Mouse (Mus musculus) frontal cortex, adult 2 months (tissue): ENCODE data around the gene Fcer1g. TPM values are rescaled to one million over a fixed set of nuclear protein-coding genes. Genes with fewer than 3 reads are reported as not detected.

Source experiments
- DNase-seq, 2 experiments: peaks; one replicate each; pipeline ENCODE4 v3.0.0; 2022; ENCODE audit warnings: low spot score in 1 of 2; ENCODE audit errors: extremely low spot score in 1 of 2
- polyA plus RNA-seq: library from polyadenylated mRNA; depleted of rRNA; stranded (reverse); fragments of >200 nt; gene quantifications from 2 replicates; pipeline ENCODE4 v1.2.3, GENCODE M21; 2012

Gene Fcer1g
- polyA plus RNA-seq, 1 experiment = 37.1 TPM

DNA sequence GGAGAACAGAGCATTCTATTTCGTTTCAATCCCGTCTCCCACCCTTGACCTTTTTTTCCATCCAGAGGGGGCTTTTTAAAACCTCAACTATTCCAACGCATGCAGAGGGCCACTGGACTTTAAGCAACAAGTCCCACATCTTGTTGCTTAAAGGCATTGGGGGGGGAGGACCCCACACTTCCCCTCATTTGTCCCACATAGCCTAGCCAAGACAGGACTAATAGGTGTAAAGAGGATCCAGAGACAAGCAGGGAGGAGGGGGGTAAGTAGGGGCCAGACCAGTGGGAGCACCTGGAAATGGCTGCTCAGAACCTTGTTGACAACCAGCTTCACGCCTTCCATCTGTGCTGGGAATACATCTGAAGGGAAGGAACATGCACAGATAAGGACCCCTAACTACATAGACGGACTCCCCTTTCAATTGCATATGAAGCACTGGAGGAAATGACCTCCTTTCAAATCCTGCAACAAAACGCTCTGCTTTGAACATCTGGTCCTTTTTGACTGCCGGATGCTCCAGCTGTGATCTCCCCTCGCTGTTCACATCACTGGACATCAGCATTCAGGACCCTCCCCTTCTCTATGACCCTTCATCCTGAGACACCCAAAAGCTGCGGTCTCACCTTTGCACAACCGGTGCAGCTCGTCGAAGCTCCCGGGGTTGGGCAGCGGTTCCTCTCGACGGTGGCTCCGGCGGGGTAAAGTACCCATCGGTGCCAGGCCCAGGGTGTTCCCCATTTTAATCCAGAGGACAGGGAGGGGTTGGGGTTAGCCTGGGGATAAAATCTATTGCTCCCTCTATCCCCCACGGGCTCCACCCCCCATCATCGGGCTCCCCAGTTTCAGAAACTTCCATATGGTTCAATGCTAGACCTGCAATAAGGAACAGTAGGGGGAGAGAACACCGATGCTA, 12.6 kb downstream of the Fcer1g start:
- DNase-seq = peak in 1 of 2 experiments; percentile 25

- DNase-seq = peak; percentile 82 to 95
Observed at GRCm38 (mm10) chr1:171220871-171221270, 13.3 kb downstream of the Fcer1g start.

- DNase-seq = no peak
Observed at GRCm38 (mm10) chr1:171216241-171216955, 17.8 kb downstream of the Fcer1g start.

GRCm38 (mm10) chr1:171213801-171214496, 20.2 kb downstream of the Fcer1g start, which contains the start of gene Nr1i3:
TSS of gene Nr1i3 (plus strand) at chr1:171213970.
- no peak for DNase-seq

DNA sequence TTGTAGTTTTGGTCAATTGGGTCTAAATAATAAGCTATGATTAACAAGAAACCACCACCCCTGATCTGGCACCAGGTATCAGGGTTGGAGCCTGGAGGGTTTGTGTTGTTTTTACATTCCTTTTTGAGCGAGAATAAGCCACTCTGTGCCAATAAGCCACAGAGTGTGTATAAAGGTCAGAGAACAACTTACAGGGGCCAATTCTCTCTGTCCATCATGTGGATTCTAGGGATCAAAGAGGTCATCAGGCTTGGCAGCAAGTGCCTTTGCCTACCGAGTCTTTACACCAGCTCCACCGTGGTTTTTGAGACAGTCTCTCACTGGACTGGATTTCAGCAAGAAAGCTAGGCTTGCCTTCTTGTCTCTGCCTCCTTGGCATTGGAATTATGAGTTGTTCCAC, 21.3 kb downstream of the Fcer1g start:
- DNase-seq = no peak

DNA sequence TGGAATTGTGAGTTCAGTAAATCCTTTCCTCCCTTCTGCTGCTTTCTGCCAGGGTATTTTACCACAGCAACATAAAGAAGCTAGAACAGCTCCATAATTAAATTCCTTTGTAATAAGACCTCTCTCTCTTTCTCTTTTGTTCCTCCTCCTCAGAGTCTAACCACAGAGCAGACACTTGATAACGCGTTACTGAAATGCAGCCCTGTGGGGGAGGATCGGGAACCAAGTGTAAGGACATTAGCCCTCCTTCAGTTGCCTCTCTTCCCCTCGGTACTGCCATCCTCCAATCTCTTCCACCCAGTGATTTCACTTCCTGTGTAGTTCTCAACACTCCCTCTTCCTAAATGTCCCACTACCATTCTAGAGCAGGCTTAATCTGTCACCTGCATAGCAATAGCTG, 24.8 kb downstream of the Fcer1g start:
- DNase-seq = no peak

- DNase-seq = no peak
Observed at GRCm38 (mm10) chr1:171205704-171206493, 28.3 kb downstream of the Fcer1g start.

DNA sequence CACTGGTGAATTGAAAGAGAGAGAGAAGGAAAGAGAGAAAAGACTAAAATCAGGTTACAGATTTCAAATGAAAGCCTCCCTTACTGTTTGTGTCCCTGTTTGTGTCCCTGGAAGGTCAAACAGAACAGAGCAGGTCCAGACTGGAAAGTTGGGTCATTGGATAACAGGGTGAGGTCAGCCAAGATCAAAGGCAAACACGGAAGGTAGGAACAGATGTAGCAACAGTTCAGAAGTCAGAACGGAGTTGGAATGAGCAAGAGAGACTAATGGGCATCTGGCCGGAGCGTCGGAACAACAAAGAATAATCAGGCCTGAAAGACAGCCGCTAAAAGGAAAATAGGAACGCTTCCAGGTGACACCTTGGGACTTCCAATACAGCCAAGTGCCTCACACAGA, 29.9 kb downstream of the Fcer1g start:
- no peak for DNase-seq

DNA sequence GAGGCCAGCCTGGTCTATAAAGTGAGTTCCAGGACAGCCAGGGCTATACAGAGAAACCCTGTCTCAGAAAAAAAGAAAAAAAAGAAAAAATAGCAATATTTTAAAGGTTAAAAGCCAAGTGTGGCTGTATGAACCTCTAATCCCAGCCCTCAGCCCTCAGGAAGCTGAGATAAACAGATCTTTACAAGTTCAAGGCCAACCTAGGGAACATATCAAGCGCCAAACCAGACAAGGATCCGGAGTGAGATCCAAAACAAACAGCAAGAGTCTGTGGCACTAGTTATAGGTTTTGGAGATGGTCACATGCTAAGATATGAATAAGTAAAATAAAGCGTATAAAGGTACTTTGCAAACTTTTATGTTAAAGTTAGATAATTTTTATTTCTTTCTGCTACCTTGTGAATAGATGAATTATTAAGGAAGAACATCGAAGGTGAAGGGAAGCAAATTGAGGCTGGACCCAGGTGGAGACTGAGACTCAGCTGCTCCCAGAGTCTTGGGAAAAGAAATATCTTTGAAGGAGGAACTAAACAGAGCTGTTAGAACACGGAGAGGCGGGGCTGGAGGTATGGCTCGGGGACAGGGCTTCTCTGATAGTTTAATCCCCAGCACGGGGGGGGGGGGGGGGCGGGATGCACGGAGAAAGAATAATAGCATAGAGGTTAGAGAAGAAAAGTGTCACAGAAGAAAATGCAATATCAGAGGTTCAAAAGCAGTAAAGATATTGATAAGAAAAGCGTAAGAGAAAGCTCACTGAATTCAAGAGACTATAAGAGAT, 30.5 kb downstream of the Fcer1g start:
- DNase-seq = no peak

- DNase-seq = no peak
Observed at GRCm38 (mm10) chr1:171200769-171201168, 33.4 kb downstream of the Fcer1g start.

DNA sequence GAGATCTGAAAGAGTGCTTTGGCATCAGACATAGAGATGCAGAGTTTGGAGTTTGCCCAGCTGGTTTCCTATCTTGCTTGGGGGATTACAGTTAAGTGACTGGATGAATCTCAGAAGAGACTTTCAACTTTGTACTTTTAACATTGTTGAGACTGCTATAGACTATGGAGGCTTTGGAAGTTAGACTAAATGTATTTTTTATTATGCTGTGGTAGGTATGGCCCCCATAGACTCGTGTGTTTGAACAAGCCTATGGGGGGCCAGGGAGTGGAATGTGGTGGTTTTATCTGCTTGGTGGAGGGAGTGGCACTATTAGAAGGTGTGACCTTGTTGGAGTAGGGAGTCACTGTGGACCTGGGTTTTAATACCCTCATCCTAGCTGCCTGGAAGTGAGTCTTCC, 34.6 kb downstream of the Fcer1g start:
- no peak for DNase-seq

- peak; percentile 41 to 75 for DNase-seq
Observed at GRCm38 (mm10) chr1:171195887-171196397, 38.2 kb downstream of the Fcer1g start, which contains the start of gene Pcp4l1. TSS of gene Pcp4l1 (minus strand) at chr1:171196268.

DNA sequence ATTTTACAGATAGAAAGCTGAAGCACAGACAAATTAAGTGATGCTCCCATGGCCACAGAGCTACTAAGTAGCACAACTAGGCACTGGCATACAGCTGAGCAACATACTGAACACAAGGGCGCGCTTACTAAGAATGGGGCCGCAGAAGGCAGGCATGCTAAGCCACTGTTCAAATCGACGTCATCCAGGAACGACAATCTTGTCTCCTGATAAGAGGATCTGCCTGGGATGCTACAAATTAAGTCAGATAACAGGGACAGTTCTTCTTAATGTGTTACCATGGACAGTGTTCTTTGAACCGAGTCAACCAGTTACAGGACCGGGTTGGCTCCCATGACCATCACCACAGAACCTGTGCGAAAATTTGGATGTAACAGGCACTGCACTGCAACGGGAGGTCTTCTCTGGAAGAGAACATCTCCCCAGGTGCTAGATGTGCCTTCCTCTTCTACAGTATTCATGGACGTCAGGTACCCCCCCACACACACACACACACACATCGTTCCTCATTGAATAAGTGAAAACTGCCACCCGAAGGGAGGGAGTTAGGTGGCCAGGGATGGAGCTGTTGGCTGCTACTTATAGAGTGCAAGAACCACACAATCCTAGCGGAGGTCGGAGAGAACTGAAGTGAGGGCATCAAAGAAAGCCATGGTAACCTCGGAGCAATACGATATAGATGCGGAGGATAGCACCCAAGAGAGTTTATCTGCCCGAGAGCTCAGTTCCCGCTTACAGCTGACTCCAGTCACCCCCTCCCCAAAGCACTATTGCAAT, 38.9 kb downstream of the Fcer1g start:
- no peak for DNase-seq

- no peak for DNase-seq
Observed at GRCm38 (mm10) chr1:171193911-171194830, 40.0 kb downstream of the Fcer1g start.

- no peak for DNase-seq
Observed at GRCm38 (mm10) chr1:171193093-171193840, 40.9 kb downstream of the Fcer1g start.

DNA sequence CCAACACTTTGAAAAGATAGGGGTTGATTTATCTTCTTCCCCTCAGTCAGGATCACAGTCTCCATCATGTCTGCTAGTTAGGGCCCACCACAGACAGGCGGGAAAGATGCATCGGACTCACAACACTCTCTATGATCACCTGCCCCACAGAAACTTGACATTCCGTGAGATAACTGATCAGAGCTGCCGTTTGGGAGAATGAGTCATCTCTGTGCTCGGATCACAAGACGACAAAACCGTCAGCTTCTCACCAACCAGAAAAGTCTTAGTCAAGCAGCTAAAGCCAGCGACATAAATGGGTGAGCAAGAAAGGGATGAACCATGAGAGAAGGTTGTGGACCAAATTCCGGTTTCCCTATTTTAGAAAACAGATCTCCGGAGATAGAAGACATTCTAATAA, 41.9 kb downstream of the Fcer1g start:
- peak in 1 of 2 experiments; percentile 39 for DNase-seq

GRCm38 (mm10) chr1:171190832-171191231, 43.3 kb downstream of the Fcer1g start:
- no peak for DNase-seq
